Mouse (Mus musculus) liver, embryonic 13.5 days (tissue): ENCODE data around the gene Nudt21. TPM values are rescaled to one million over a fixed set of nuclear protein-coding genes. Genes with fewer than 3 reads are reported as not detected.

ENCODE experiments used
- ATAC-seq: fragments of 200-750 bp; cut with Nextera tagmentation; 2 replicates; pipeline ENCODE4 v1.8.0; 2017; ENCODE audit warnings: low read depth, mild to moderate bottlenecking, moderate number of reproducible peaks, moderate library complexity
- DNase-seq: peaks from one replicate; pipeline ENCODE4 v3.0.0; 2022
- H3K27ac ChIP-seq: fragments of 300-500 bp; sonication (generic); 2 replicates; pipeline ENCODE4 v1.5.1; 2015; ENCODE audit warnings: moderate library complexity, mild to moderate bottlenecking, inconsistent platforms
- H3K27me3 ChIP-seq: fragments of 300-500 bp; sonication (generic); 2 replicates; pipeline ENCODE4 v1.6.1; 2015; ENCODE audit warnings: mild to moderate bottlenecking, inconsistent platforms
- H3K36me3 ChIP-seq: fragments of 300-500 bp; sonication (generic); 2 replicates; pipeline ENCODE4 v1.6.1; 2015; ENCODE audit warnings: mild to moderate bottlenecking, inconsistent platforms
- H3K4me1 ChIP-seq: fragments of 300-500 bp; sonication (generic); replicated peaks from 2 replicates; pipeline ENCODE4 v1.6.1; 2015; ENCODE audit warnings: inconsistent platforms
- H3K4me2 ChIP-seq: fragments of 300-500 bp; sonication (generic); 2 replicates; pipeline ENCODE4 v1.6.1; 2015; ENCODE audit warnings: inconsistent platforms, mild to moderate bottlenecking, moderate library complexity
- H3K4me3 ChIP-seq: fragments of 300-500 bp; sonication (generic); replicated peaks from 2 replicates; pipeline ENCODE4 v1.5.1; 2015; ENCODE audit warnings: mild to moderate bottlenecking, inconsistent platforms
- H3K9ac ChIP-seq: fragments of 300-500 bp; sonication (generic); 2 replicates; pipeline ENCODE4 v1.6.1; 2015; ENCODE audit warnings: mild to moderate bottlenecking, inconsistent platforms
- H3K9me3 ChIP-seq: fragments of 300-500 bp; sonication (generic); replicated peaks from 2 replicates; pipeline ENCODE4 v1.6.1; 2016; ENCODE audit warnings: inconsistent platforms
- WGBS: fragments of 180-500 bp; shearing (Covaris S2); methylation state at CpG from one replicate; pipeline ENCODE4 v1.1.7; 2015; ENCODE audit not compliant: insufficient replicate concordance; 5-methylcytosine and 5-hydroxymethylcytosine counted together
- polyA plus RNA-seq: library from polyadenylated mRNA; unstranded; fragments of >200 nt; fragmentation: Nextera tagmentation; extraction: Ambion mirVana; gene quantifications from 2 replicates; pipeline ENCODE4 v1.2.1, GENCODE M21; 2015

The Nudt21 gene
- polyA plus RNA-seq, 1 experiment from 2014 or later: 97.3 TPM

DNA sequence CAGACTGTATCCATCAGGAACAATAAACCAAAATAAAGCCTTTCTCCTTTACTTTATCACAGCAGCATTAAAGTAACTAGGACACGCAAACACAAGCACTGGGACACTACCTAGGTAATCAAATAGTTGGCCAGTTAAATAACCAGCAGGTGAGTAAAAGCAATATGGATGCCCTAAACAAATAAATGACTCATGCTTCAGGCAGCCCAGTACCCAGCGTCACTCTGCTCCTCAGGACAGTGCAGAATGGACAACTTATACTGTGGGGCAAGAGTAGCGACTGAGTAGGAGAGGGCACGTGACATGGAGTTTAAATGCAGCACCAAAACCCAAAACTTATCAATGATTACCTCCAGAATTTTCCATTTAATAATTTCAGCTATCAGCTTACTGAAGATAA is 47.1 kb downstream of the Nudt21 start:
- H3K4me2 ChIP-seq: no peak overlapping the region
- ATAC-seq (no peak), DNase-seq (no peak)
- no peak overlapping the region for H3K4me3 ChIP-seq
- H3K36me3 ChIP-seq: peaks cover 68% of the 10 kb centered on the region
- H3K4me1 ChIP-seq: no peaks in the 10 kb centered on the region
- H3K9me3 ChIP-seq: peaks cover 5% of the 10 kb centered on the region; the same call in 1 of the 2 replicates
- 84% methylated on average over 4 of the region's 4 CpGs for WGBS
- no peak overlapping the region for H3K27ac ChIP-seq
- H3K9ac ChIP-seq: no peak overlapping the region
- no peaks in the 10 kb centered on the region for H3K27me3 ChIP-seq

DNA sequence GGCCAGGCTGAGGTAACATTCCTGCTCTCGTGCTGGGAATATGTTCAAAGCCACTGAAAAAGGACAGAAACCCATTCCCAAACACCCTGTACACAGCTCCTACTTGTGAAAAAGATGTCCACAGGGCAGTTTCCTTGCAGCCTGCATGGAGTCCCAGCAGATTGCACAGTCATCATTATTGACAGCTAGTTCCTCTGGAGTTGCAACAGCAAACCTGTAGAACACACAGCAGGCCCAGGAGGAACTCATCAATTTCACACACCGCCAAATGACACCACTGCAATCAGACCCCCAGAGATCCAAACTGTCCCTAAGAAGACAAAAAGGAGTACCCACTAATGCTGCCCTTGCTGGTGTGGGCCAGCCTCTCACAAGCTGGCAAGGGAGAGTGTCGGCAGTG is 52.1 kb downstream of the Nudt21 start:
- H3K36me3 ChIP-seq: peaks cover 89% of the 10 kb centered on the region
- 94% methylated on average over 3 of the region's 3 CpGs for WGBS
- no peak overlapping the region for H3K27ac ChIP-seq
- H3K4me2 ChIP-seq: no peak overlapping the region
- H3K9ac ChIP-seq: no peak overlapping the region
- DNase-seq (no peak), ATAC-seq (no peak)
- no peaks in the 10 kb centered on the region for H3K9me3 ChIP-seq
- H3K4me1 ChIP-seq: no peaks in the 10 kb centered on the region
- H3K4me3 ChIP-seq: no peak overlapping the region
- H3K27me3 ChIP-seq: no peaks in the 10 kb centered on the region

DNA sequence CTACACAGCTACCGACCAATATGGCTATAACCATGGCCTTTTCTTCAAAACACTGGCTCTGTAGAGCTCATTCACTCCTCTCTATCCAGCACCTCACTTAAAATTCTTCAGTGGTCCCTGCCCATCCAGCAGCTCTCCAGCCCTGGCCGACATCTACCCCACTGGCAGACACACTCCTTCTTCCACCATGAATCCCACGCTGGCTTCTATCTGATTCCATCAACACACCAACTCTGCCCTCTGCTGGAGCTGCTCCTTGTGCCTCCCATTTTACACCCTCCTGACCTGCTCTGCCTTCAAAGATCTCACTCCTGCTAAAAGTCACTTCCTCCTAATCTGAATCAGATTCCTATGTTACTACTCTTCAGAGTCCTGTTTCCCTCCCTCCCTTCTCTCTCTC is 53.0 kb downstream of the Nudt21 start:
- ATAC-seq (no peak), DNase-seq (no peak)
- H3K4me1 ChIP-seq: no peaks in the 10 kb centered on the region
- peaks cover 90% of the 10 kb centered on the region for H3K36me3 ChIP-seq
- H3K9ac ChIP-seq: no peak overlapping the region
- no peak overlapping the region for H3K4me2 ChIP-seq
- H3K4me3 ChIP-seq: no peak overlapping the region
- no peaks in the 10 kb centered on the region for H3K27me3 ChIP-seq
- no peaks in the 10 kb centered on the region for H3K9me3 ChIP-seq
- WGBS: 85% methylated on average over 3 of the region's 3 CpGs
- no peak overlapping the region for H3K27ac ChIP-seq

DNA sequence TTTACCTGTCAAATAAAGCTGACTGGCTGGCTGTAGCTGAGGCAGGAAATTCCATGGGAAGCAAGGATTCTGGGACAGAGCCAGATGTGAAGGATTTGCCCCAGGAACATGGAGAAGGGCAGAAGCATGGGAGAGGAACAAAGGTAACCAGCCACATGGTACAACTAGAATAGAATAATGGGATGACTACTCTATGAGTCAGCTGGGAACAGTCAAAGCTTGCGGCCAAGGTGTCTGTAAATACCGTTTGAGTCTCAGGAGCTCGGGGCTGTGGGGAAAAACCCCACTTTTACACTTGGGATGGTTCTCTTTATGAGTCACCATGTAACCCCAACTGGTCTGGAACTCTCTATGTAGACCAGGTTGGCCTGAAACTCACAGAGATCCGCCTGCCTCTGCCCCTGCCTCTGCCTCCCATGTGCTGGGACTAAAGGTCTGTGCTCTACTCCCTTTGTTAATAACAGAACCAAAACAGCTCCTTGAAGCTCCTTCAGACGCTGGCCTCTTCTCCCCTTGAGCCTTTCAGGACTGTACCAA is 55.1 kb downstream of the Nudt21 start:
- Histone ChIP-seq H3K9me3 (no peaks in the 10 kb centered on the region), H3K4me1 (no peaks in the 10 kb centered on the region), H3K27me3 (no peaks in the 10 kb centered on the region), H3K9ac (no peak overlapping the region), H3K4me2 (no peak overlapping the region), H3K4me3 (no peak overlapping the region), H3K36me3 (peaks cover 98% of the 10 kb centered on the region), H3K27ac (no peak overlapping the region)
- DNase-seq (no peak), ATAC-seq (no peak)
- 86% methylated on average over 5 of the region's 5 CpGs for WGBS

DNA sequence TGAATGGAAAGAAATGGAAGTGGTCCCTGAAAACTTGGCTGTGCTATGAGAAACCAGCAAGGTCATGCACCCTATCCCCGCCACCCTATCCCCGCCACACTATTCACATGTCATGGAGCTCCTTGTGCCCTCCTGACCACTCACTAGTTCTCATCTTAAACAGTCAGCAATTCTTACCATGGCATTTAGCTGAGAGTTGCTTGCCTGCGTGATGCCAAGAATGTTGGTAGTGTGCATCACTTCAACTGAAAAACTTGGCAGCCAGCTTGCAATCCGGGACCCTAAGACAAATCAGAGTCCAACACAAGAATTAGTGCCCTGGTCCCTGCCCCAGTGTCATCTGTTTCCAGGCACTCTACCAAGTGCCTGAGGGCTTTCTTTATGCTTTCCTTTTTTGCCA is 56.7 kb downstream of the Nudt21 start:
- no peaks in the 10 kb centered on the region for H3K9me3 ChIP-seq
- no peak overlapping the region for H3K4me3 ChIP-seq
- no peaks in the 10 kb centered on the region for H3K27me3 ChIP-seq
- H3K9ac ChIP-seq: no peak overlapping the region
- no peak overlapping the region for H3K27ac ChIP-seq
- 85% methylated on average over 4 of the region's 4 CpGs for WGBS
- no peaks in the 10 kb centered on the region for H3K4me1 ChIP-seq
- ATAC-seq (no peak), DNase-seq (no peak)
- H3K4me2 ChIP-seq: no peak overlapping the region
- peaks cover 99% of the 10 kb centered on the region for H3K36me3 ChIP-seq

DNA sequence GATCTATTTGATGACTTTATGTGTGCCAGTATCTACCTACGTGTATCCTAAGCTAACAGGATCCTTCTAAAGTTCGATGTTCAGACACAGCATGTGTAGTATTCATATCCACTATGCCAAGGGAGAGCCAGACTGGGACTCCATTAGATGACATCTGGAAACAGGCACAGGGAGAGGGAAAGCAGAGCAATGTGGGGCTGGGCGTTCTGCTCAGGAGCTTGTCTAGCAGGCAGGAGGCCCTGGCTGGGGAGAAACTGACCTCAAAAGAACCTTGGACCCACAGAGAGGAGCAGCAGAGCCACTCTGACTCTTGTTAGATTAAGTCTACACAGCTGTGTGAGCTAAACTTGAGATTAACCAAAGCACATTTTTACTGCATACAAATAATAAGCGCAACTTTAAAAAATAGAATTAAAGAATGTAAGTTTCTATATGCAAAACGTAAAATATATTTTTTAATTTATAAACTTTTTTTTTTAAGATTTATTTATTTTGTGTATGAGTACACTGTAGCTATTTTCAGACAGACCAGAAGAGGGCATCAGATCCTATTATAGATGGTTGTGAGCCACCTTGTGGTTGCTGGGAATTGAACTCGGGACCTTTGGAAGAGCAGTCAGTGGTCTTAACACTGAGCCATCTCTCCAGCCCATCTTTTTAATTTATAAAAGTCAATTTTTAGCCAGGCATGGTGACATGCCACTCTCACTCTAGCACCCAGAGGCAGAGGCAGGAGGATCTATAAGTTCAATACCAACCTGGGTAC is 60.2 kb downstream of the Nudt21 start:
- Histone ChIP-seq H3K9me3 (no peaks in the 10 kb centered on the region), H3K27me3 (no peaks in the 10 kb centered on the region), H3K9ac (no peak overlapping the region), H3K27ac (no peak overlapping the region), H3K4me1 (no peaks in the 10 kb centered on the region), H3K4me3 (no peak overlapping the region), H3K36me3 (peaks cover 96% of the 10 kb centered on the region), H3K4me2 (no peak overlapping the region)
- 85% methylated on average over 6 of the region's 6 CpGs for WGBS
- DNase-seq (no peak), ATAC-seq (no peak)

DNA sequence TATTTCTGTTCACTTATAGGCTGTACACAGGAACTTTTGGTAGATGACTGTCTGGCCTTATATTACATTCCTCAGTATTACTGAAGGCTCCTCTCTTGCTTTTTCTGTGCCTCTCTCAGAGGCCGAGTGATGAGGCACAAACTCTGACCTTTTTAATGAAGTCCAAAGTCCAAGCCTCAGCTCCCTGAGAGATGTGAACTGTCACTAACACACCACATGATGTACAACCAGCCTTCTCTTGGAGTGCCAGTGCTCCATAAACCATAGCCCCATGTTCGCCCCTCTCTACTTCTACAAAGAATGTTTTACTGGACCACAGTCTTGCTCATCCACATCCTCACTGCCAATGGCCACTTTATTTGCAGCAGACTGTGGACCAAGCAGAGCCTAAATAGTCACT is 61.5 kb downstream of the Nudt21 start:
- Histone ChIP-seq H3K9ac (no peak overlapping the region), H3K4me3 (no peak overlapping the region), H3K4me1 (no peaks in the 10 kb centered on the region), H3K9me3 (no peaks in the 10 kb centered on the region), H3K27ac (0 out of 2 replicates have a peak overlapping the region, but pooled peaks have one; percentile 20), H3K36me3 (peaks cover 96% of the 10 kb centered on the region), H3K4me2 (no peak overlapping the region), H3K27me3 (no peaks in the 10 kb centered on the region)
- 87% methylated on average over 2 of the region's 2 CpGs for WGBS
- ATAC-seq (no peak), DNase-seq (no peak)

DNA sequence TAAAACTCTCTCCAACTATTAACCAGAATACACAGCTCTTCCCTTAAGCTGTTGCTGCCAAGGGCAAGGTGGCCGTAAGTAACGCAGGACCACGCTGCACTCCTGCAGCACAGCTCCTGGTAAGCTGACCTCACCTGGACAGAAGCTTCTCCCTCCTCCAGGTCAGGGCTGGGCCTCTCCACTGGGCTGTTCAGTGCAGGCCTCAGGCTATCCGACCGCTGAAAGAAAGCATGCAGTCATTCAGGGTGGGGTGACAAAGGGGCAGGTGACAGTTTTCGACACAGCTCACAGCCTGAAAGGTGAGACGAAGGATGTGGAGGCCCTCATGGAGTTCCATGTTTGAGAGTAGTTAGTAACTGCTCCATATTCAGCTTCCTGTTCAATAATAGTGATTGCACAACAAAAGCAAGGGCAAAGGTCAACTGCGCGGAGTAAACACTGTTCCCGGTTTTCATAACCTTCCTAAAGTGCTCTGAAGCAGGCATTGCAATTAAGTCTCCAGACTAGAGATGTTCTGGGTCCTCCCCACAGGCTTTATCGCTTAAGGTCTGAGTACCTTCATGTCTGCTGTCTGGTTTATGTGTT is 62.1 kb downstream of the Nudt21 start:
- peak overlapping the region; percentile 69; the same call in 1 of the 2 replicates for H3K27ac ChIP-seq

DNA sequence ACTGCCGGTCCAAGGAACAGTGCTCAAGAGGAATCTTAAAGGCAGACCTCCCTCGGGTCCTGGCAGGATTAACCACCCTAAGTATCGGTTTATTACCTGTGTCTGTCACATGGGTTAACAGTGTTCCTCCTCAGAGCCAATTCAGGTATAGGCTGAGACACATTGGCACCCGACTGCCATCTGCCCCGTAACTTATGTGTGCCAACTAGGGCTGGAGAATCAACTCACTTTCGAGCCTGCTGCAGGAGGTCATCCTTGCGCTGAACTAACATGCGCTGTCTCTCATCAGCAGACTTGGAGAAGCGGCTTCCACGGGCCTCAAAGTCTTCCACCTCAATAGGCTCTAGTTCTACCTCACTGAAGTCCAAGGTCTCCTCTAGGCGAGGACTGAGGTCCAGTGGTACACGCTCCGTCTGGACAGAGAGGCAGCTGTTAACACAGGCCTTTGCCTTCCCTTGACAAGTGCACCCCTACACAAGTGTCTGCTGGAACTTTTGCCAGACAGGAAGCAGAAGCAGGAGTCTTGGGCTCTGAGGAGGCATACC is 62.9 kb downstream of the Nudt21 start:
- H3K9me3 ChIP-seq: no peaks in the 10 kb centered on the region
- no peaks in the 10 kb centered on the region for H3K27me3 ChIP-seq
- no peaks in the 10 kb centered on the region for H3K4me1 ChIP-seq
- no peak overlapping the region for H3K9ac ChIP-seq
- H3K4me2 ChIP-seq: no peak overlapping the region
- no peak overlapping the region for H3K4me3 ChIP-seq
- peaks cover 88% of the 10 kb centered on the region for H3K36me3 ChIP-seq
- no peak for ATAC-seq
- 87% methylated on average over 13 of the region's 13 CpGs for WGBS
- no peak for DNase-seq
- peak overlapping the region; percentile 69; the same call in 1 of the 2 replicates for H3K27ac ChIP-seq

More for the DNA sequence above, 62.1 kb downstream of the Nudt21 start:
- Histone ChIP-seq H3K4me3 (no peak overlapping the region), H3K4me2 (no peak overlapping the region), H3K9me3 (no peaks in the 10 kb centered on the region), H3K9ac (no peak overlapping the region), H3K4me1 (no peaks in the 10 kb centered on the region), H3K36me3 (peaks cover 95% of the 10 kb centered on the region), H3K27me3 (no peaks in the 10 kb centered on the region)
- DNase-seq: no peak
- peak; percentile 64 for ATAC-seq
- 84% methylated on average over 11 of the region's 11 CpGs for WGBS

DNA sequence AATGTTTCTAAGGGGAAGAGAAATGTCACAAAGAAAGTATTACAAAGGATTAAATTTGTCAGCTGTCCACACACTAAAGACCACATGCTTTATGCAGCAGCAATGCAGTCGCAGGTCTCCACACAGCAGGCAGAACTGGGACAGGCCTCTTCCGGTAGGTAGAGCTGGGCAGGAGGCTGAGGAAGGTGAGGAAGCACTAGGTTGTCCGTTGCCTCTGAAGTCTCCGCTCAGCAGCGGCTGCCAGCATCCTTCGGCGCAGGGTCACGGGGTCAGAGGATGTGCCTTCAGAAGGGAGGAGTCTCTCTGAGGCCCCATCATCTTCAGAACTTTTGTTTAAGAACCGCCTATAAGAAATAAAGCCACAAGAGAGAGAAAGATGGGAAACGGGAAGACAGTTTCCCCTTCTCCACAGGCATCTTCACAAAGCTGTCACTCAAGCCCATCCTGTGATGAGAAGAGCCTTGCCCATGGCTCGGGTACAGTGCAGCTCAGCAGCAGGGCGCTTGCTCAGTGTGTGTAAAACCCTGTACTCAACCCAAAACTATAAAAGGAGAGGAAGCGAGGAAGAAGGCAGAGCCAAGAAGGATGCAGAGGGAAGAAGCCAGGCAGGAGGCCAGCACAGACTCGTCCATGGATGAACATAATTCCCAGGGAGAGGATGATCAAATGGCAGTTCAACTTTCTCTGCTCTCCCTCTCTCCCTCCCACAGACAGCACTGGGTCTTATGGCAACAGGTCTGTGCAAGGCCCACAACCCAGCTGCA is 63.7 kb downstream of the Nudt21 start:
- H3K27ac ChIP-seq: no peak overlapping the region
- H3K9ac ChIP-seq: no peak overlapping the region
- no peaks in the 10 kb centered on the region for H3K27me3 ChIP-seq
- ATAC-seq (no peak), DNase-seq (no peak)
- H3K4me2 ChIP-seq: no peak overlapping the region
- H3K9me3 ChIP-seq: no peaks in the 10 kb centered on the region
- peaks cover 83% of the 10 kb centered on the region for H3K36me3 ChIP-seq
- WGBS: 81% methylated on average over 14 of the region's 14 CpGs
- H3K4me3 ChIP-seq: no peak overlapping the region
- H3K4me1 ChIP-seq: peaks cover 6% of the 10 kb centered on the region

DNA sequence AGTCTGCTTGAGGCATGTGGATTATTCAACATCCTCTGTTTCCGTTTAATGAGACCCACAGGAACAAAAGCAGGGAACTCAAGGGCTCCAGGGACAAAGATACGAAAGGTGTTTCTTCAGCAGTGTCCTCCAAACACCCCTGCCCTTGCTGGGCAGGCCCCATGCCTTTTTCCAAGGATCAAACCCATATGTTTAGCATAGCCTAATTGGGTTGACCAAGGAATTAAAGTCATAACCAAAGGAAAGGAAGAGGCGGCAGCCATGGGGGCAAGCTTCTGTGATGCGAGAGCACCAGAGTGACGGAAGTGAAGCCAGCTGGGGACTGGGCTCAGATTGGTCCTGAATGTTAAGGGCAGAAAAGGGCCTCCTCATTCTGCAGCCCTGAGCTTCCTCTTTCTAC is 64.6 kb downstream of the Nudt21 start:
- WGBS: 95% methylated on average over 5 of the region's 5 CpGs
- H3K9me3 ChIP-seq: no peaks in the 10 kb centered on the region
- H3K36me3 ChIP-seq: peaks cover 73% of the 10 kb centered on the region
- ATAC-seq (no peak), DNase-seq (no peak)
- H3K4me1 ChIP-seq: peaks cover 6% of the 10 kb centered on the region
- no peaks in the 10 kb centered on the region for H3K27me3 ChIP-seq
- H3K4me3 ChIP-seq: no peak overlapping the region
- no peak overlapping the region for H3K4me2 ChIP-seq
- H3K9ac ChIP-seq: no peak overlapping the region
- no peak overlapping the region for H3K27ac ChIP-seq
